Mouse (Mus musculus) forelimb bud, embryonic 11.5 days (tissue): ENCODE data around the gene Cacul1.
"Not testable (repeated sequence)": the region's sequence is repeated elsewhere in the genome, so short reads cannot be mapped to it uniquely, and the experiment has no call there.

ENCODE experiments used
- DNase-seq: peaks from one replicate; pipeline ENCODE4 v3.0.0-alpha.2; 2012; ENCODE audit warnings: low read depth, low spot score

Cacul1 gene

DNA sequence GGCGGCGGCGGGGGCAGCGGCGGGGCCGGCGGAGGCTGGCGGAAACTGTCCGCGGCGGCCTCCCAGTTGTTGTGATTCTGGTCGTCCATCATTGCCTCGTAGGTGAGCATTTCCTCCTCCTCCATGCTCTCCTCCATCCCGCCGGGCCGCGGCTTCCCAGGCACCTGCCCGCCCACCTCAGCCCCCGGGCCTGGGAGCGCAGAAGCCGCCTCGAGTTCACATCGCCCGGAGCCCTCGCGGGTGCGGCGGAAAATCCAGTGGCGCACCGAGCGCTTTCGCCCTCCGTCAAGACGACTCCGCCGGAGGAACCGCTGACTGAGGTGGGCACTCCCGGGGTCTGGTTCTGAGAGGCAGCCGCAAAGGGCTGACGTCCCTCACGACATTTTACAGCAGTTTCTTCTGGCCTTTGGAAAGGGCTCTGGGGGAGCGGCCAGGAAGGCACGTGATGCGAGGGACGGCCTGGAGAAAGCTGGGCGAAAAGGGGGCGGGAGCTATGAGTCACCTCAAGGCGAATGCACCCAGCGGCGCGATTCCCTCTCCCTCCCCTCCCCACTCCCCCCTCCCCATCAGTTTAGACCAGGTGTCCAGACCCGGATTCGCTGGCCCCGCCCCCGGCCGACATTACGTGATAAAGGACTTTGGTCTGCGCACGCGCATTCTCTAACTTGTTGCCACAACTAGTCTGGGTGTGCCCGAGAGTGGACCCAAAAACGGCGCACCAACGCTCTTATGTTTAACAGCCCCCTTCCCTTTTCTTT is at the start of gene Cacul1:
TSS of gene Cacul1 (minus strand) at position 444 of the 758 bp plus-strand sequence.
- DNase-seq = peak; percentile 98

DNA sequence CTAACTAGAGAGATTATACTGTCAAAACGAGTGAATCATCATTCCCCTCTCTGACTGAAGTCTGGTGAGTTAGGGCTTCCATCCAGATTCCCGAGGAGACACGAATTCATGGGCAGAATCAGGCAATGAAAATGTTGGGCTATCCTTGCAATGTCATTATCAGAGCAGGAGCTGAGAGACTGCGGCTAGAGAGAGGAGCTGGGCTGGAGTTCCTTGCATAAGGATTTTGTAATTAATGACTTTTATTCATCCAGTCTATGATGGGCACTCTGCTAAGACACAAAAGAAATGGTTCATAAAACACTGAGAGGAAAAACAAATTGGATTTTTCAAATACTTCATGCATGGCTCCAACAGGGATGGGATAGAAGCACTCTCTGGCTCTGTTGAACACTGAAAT is 38.6 kb upstream of the Cacul1 start:
- no peak for DNase-seq

DNA sequence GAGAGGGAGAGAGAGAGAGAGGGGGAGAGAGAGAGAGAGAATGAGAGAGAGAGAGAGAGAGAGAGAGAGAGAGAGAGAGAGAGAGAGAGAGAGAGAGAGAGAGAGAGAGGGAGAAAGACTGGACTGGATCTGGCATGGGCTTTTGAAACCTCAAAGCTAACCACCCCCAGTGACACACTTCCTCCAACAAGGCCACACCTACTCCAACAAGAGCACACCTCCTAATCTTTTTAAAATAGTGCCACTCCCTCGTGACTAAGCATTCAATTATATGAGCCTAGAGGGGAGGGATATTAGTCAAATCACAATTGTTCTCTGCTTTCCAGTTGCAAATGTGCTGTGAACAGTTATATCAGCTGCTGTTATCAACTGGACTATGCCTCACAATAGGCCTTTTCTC is 36.2 kb upstream of the Cacul1 start:
- no peak for DNase-seq

DNA sequence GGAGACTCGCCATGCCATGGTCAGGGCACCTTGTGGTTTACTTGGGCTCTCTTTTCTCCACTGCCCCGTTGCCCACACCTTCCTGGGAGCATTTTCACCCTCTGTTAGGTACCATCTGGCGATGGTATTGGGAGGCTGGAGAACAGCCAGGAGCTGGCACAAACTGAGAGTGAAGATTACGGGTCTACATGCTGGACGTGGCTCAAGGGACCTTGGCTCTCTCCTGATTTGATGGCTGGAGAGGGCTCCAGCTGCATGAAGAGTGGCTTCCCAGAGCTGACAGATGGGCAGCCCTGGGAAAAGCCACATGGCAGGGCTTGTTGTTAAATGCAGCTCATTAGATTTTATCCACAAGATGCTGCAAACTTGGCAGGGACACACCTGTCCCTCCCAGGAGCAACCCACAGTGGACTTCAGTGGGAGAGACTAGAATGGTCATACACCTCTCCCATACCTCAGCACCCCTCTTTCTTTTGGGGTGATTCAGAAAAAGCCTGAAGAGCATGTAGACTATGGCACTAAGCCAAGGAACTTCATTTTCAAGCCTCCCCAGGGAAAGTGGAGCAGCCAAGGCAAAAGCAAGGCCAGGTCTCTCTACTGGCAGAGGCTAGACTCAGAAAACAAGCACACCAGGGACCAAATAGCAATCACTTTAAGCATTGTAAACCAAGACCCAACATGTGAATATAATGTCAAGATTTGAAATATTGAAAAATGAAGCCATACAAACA is 34.8 kb upstream of the Cacul1 start:
- no peak for DNase-seq

DNA sequence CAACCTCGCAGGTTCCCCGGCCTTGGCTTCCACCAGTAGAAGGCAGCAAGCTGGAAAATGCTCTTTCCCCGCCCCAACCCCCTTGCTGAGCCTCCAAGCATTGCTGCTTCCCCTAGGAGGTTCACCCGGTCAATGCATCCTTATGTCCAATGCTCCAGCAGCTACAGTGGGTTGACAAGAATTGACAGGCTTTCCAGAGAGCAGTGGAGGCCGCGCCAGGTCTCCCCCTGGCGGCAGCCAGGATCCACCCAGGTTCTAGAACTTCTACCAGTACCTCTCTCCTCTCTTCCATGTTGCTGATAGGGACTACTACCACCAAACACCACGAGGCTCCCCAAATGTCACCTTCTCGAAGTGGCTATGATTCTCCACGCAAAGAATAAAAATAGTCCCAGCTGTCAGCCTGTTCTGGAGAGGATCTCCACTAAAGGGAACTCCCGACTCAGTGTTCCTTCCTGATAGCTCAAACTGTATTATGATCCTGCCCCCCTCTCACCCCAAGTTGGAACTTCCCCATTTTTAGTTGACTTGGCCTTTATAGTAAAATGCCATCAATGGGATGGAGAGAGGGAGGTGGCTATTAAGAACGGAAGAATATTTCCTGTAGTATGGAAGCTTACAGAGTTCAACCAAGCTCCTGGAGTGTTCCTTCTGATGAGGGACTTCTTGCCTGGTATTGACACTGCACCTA is 30.8 kb upstream of the Cacul1 start:
- DNase-seq = no peak

DNA sequence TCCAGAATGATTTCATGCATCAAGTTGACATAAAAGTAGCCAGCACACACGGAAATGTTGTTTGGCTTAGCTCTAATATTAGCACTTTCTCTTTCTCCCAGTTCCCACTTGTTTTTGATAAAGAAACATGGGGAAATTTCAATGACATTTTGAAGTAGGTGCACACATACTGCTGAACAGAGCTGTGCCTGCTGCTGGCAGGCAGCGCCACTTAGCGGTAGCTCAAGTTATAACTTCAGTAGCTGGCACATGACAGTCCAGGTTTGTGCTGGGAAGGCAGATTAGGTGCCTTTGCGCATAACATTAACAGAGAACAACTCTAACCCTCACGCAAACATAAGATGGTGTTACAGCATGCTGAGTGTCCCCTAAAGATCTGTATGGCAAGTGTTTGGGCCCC is 27.9 kb upstream of the Cacul1 start:
- DNase-seq = peak; percentile 6

DNA sequence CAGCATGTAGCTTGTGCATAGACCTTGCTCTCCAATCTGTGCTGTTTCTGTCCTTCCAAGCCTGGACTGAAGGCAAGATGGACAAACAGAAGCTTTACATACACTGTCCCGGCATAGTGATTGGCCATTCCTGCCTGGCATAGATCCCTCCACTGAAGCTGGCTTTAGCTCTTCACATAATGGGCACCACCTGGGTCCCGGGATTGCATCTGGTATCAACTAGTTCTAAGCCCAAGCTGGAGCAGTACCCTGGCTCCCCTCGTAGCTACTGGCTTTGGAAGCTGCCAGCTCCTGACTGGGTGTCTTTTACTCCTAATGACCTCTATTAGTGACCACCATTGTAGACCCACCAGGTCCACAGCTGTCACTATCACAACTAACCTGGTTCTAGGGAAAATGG is 22.8 kb upstream of the Cacul1 start:
- no peak for DNase-seq

DNA sequence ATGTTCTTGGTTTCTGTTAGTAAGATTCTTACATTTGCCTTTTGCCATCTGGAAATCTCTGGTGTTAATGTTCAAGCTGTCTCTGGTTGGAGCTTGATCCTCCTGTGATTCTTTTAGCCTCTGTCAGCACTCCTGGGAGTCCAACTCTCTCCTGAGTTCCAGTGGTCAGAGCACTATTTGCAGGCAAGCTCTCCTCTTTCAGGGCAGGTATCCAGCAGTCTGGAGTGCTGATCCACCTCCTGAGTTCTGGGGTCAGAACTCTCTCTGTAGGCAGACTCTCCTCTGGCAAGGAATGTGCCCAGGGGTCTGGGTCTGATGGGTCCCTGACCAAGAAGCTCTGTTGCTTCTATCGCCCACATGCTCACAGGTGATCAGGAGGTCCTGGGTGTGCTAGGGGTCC is 21.2 kb upstream of the Cacul1 start:
- not testable (repeated sequence) for DNase-seq

DNA sequence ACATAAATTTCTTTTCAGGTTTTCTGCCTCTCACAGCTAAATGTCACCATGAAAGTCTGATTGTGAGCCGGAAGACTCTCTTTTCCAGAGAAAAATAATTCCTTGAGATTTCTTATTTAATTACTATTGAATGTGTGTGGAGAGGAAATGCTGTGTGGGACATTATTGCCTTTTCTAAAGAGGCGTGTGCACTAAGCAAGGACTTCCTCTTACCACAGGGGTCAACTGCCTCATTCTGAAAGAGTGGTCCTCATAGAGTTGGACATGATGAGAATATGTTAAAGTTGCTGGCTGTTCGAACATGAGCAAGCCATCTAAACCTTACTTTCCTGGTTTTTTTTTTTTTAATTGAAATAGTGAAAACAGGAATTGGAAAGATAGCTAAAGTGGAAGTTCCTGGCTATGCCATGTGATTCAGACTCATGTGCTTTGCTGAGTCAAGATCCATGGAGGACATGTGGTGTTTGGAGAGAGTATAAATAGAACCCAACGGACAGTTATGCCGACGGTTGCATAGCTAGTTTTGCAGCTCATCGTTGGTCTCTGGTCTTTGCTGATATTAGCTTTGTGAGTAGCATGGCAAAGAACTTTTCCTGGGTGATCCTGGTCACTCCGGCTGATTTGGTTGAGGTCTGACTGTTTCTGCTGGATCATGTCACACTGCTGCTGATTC is 17.3 kb upstream of the Cacul1 start:
- no peak for DNase-seq

DNA sequence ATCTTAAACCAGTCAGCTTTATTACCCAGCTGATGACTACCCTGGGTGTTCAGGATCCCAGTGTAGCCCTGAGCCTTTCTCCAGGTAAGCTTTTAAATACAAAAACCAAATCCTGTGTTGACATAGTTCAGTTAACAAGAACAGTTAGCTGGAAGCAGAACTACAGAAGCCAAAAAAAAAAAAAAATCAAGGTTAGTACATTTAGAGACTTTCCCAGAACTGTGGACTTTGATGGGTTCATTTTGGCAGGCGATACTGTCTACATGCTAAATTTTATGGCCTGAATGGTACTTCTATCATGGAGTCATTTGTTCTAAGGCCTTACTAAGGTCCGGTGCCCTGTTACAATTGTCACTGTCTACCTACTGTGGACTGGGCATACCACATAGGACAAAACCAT is 8.8 kb upstream of the Cacul1 start:
- no peak for DNase-seq

DNA sequence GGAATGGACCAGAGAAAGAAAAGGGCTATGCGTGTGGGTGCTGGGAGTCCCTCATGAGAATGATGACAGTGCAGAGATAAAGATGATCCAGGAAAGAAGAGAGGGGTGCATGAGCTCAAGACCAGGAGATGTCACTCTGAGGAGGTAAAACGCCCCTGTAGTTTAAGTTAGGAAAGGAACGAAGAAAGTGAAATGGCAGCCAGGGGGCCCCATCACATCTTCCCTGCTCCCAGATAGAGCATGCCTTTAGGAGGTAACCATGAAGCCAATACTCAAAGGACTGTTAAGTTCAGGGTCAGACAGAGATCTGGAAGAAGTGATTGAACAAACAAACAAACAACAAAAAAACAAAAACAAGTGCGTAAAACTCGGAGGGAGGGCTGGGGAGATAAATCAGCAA is 5.8 kb upstream of the Cacul1 start:
- DNase-seq = no peak

DNA sequence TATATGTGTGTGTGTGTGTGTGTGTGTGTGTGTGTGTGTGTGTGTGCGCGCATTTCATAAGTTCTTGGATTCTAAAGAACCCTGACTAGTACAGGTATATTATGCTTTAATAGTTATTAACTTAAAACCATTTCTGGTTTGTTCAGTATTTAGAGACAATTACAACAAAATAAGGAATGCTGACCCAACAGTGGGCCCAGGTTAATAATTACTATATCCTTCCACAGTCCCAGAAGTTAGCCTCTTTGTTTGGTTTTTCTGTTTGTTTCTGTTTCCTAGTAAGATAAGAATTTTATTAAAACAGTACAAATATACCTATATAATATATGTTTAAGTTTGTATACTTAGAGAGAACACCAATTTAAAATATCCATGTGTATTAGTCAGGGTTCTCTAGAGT is 2.4 kb upstream of the Cacul1 start:
- no peak for DNase-seq

DNA sequence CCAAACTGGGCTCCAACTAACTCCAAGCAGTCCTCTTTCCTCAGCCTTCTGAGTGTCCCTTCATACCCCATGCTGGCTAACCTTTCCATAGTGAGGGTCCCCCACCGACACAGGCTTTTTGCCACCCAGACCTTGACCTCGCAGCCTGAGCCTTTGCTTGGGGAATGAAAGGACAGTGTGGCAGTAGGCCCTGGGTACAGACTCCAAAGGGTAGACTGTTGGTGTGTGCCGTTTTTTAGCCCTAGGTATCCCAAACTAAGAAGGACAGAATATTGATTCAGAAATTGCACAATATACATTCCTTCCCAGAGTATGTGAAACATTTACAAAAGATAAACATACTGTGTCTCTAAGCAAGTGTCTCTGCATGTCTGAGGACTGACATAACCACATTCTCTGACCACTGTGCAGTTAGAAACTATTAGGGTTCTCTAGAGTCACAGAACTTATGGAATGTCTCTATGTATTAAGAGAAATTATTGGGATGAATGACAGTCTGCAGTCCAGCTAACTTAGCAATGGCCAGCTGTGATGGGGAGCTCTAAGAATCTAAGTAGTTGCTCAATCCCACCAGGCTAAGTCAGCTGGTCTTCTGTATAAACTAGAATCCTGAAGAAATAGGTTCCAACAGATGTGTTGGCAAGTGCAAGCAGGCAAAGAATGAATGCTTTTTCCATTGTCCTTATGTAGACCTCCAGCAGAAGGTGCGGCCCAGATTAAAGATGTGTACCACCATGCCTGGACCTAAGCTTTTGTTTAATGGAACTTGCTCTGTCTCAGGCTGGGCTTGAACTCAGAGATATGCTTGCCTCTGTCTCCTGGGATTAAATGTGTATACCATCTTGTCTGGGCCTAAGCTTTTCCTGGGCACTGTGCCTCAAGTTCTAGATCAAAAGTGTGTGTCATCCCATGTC is 809 bp upstream of the Cacul1 start:
- no peak for DNase-seq

DNA sequence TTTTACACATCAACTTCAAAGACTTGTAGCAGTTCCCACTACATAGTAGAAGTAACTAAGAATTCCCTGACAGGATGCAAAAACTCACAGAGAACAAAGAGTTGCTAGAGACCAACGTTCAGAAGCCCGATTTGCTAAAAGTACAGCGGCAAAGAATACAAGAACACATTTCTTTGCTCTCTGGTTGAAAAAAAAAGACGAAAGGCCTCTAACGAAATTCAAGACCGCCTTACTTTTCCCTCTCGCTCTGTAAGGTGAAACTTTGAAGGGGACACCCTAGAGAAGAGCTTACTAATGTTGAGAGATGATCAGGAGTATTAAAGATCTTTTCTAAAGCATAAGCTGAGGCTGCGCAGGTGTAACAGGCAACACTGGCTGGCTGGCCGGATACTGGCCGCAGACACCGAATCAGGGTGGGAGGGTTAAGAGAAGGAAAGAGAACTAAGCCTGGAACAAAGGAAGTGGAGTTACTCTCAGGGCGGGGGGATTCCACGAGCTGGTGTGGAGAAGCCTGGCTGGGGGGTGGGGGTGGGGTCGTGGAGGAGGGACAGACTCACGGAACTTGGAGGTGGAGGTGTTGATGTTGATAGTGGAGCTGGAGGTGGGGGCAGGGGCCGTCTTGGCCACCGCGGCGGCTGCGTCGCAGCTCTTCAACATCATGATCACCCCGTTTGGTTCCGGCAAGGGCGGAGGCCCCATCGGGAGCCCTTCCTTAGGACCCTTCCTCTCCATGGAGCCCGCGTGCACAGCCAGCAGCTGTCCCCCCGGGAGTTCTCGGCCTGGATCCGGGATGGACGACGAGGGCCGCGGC is 849 bp downstream of the Cacul1 start:
- peak; percentile 53 for DNase-seq

DNA sequence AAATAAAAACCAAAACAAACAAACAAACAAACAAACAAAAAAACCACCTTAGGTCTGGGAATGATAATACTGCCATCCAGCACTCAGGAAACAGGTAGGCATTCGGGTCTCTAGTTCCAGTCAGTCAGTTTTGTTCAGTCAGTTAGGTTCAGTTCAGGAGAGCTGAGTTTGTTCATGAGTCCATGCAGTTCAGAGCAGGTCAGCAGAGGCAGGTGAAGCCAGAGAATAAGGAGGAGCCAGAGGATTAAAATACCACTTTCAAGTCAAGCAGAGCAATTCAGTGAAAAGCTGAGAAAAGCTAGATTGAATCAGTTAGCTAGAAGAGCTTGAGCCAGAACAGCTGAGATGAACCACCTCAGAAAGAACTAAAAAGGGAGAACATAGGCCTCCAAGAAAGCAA is 4.1 kb downstream of the Cacul1 start:
- DNase-seq = no peak

DNA sequence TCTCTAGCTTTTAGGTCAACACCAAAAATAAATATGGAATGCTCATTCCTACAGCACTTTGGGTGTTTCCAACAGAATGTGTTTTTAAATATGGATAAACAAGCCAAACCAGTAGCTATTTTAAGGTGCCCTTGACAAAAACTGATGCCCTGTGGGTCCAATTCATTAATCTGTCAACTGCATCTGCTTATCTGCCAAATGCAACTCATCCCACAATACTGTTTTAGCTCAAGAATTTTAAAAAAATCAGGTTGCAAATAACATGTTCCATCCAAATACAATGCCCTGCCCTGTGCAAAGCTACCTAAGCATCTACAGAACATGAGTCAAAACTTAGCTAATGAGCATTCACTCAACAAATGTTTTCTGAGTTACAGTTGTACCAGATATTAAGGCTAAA is 20.3 kb downstream of the Cacul1 start:
- no peak for DNase-seq

DNA sequence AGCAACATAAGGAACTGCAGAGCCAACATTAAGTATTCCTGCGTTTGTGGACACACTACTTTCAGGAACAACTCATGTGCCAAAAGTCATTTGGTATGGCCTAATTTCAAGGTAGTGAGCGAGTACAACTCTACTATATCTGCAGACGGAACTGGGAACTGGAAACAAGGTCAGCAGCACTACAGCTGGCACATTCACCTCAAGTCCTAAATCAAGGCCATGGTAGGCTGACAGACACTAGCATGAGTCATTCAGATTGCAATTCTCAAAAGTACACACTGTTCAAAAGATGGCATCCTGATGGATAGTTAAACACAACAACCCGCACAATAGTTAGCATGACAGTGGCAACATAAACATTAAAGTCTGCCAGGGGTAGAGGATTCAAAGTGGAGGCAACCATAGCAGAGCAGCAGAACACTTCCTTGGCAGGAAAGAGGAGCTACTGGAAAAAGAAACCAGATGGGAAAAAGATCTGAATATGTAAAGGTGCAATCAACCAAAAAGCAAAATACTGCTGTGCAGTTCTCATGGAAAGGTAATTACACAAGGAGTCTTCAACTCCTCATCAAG is 25.9 kb downstream of the Cacul1 start:
- no peak for DNase-seq

DNA sequence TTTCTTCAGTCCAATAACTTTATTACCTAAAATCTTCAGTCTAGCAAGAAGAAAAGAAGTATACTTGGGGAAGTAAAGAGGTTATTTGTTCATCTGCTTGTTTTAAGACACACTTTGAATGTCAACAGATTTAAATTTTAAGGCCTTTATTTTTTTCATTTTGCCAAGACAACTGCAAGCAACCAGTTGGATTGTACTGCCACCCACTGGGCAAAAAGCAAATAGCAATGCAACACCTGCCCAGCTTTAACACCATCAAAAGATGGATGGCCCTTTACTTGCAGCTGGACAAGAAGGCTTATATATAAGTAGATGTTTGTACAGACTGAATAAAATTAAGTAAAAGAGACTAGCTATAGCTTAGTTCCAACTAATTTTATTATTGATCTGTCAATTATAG is 27.3 kb downstream of the Cacul1 start:
- DNase-seq = peak; percentile 57

DNA sequence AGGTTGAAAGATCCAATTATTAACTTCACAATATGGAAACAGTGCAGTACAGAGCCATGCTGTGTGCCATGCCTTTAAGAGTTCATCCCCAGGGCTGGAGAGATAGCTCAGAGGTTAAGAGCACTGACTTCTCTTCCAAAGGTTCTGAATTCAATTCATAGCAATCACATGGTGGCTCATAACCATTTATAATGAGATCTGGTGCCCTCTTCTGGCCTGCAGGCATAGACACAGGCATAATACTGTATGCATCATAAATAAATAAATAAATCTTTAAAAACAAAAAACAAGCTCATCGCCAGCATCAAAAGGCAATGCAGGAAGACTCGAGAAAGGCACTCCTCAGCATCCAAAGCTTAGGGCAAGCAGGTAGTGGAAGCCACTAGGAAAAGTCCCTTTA is 37.5 kb downstream of the Cacul1 start:
- DNase-seq = no peak

DNA sequence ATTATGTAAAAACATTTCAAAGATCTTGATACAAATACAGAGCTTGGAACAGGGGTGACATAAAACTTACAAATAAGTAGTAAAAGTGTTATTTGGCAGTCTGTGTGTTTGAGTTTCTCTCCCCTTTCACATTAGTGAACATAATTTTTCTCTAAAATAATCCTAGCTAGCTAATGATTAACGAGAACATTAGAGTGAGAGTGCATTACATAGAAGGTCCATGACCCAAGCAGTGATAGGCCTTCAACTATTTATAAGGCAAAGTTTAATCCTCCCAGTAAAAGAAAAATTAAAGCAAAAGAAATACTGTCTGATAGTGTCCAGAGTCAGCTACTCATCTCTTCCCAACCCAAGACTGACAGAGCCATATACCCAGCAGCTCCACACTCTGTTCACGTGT is 48.9 kb downstream of the Cacul1 start:
- DNase-seq = no peak
